Mouse (Mus musculus): ENCODE data around the gene Pus7l.

Pus7l gene

DNA sequence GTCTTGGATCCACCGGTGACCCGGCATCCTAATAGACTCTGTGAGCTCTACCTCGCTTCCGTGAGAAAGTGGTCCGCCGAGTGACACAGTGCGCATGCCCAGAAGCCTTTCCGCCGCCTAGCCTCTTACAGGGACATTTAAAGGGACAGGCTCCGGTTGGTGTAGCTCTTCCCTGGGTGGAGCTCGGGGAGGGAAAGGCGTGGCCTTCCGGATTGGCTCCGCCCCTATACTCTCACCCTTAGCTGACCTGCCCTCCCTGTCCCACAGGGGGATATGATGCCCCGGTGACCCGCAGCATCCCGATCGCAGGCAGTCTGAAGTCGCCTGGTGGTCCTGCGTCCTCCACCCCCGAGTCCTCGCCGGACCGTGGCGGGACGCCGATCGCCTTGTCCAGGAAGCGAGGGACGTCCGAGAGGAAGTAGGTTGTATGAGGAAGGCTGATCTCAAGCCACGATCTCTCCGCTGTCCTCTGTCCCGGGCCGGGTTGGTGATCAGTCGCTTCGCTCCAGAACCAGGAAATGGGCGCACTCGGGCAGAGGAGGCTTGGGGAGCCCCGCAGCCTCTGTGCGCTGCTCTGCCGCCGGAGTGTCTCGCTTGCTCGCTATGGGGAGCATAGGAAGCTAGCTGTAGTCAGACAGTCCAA is at the start of gene Pus7l, which contains the start of gene Irak4:
Gene Pus7l (minus strand): TSS at position 139 of the 643 bp plus-strand sequence.
Gene Irak4 (plus strand): TSS at position 235 of the 643 bp plus-strand sequence.
- DNase-seq (ENCODE audit: low spot score in 2 of 2) = peak; percentile 86 to 87

- no peak for DNase-seq (ENCODE audit: low spot score in 2 of 2)
These were observed 48.0 kb upstream of the Pus7l start for GRCm38 (mm10) chr15:94591356-94591755.

DNA sequence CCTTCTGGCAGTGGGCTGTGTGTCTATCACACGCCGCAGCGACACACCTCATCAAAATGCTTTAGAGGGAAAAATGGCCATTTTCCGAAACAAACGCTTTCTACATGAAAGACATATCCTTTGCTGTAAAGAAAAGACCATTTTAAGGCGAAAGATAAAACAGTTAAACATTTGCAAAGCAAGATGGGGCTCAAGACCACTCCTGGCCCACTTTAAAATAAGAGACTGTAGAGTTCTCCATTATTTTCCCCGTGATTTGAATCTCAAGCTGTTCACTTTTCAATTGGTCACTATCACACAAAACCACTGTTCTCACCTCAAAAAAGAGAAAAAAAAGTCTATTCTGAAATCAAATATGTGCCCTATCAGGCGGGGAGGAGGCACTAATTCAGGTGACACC is 46.7 kb upstream of the Pus7l start:
- DNase-seq (ENCODE audit: low spot score in 2 of 2) = no peak

DNA sequence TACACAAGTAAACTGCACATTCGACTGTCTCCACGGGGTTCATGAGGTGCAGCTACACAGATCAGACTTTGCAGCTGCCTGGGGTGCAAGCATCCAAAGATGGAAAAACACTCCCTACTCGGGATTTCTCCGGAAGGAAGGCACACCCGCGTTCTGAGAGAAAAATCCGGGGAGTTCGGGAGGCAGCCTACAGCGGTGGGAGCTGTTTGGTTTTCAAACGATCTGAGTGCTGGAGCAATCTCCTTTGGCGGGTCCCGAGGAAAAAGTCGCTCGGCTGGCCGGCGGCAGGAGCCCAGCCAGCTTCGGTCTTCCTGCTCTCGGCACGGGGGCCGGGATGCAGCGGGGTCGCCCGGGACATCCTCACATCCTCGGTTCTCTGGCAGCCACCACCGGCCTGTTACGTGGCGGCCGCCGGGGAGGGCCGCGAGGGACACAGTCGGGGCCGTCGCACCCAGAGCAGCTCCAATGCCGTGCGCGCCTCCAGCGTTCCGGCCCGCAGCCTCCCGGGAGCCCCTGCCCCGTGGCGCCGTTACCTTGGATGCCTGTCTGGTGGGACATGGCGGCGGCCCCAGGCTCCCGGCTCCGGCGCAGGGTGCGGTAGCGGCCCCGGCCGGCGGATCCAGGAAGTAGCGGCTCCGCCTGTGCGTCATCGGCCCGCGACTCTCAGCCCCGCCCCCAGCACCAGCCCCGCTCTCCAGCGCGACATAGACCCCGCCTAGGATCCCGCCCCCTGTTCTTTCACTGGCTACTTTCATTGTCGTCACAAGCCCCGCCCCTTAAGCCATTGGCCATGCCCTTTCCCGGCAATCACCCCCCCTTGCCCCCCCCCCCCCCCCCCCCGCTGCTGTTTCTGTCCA is 46.1 kb upstream of the Pus7l start, which contains the start of gene Twf1:
Gene Twf1 (minus strand): TSS at position 671 of the 857 bp plus-strand sequence.
- peak; percentile 96 for DNase-seq (ENCODE audit: low spot score in 2 of 2)

GRCm38 (mm10) chr15:94587826-94588715 is 44.7 kb upstream of the Pus7l start:
- DNase-seq (ENCODE audit: low spot score in 2 of 2) = no peak

DNA sequence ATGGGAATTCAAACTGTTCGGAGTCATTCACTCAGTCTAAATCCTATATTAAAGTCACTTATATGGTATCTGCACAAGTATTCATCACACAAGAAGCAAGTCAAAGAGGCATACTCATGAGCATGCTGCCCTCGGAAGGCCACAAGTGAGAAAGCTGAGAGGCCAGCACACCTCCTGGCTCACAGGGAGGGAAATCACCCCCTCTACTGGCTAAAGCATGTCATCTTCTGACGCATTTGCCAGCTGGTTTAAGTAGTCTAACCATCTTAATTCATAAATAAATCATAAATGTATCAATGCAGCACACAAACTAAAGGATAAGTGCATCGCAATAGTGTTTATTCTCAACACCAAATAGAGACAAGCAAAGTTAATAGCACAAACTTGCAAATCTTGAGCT is 41.4 kb upstream of the Pus7l start:
- no peak for DNase-seq (ENCODE audit: low spot score in 2 of 2)

DNA sequence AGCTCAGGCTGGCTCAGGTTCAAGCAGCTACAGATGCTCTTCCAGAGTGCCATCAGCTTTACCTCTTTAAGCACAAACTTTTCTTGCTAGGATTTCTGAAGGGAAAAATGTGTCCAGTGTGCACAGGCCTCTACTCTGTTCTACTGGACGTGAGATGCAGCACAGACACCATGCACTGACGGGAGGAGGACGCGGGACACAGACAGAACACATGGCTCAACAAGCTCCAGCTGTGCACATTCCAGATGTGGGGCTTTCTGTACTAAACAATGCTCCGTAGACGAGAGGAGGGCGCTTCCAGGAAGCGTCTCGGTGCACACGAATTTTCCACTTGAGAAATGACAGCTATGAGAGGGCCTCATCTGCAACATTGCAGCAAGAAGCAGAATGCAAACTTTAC is 39.8 kb upstream of the Pus7l start:
- DNase-seq (ENCODE audit: low spot score in 2 of 2) = no peak

DNA sequence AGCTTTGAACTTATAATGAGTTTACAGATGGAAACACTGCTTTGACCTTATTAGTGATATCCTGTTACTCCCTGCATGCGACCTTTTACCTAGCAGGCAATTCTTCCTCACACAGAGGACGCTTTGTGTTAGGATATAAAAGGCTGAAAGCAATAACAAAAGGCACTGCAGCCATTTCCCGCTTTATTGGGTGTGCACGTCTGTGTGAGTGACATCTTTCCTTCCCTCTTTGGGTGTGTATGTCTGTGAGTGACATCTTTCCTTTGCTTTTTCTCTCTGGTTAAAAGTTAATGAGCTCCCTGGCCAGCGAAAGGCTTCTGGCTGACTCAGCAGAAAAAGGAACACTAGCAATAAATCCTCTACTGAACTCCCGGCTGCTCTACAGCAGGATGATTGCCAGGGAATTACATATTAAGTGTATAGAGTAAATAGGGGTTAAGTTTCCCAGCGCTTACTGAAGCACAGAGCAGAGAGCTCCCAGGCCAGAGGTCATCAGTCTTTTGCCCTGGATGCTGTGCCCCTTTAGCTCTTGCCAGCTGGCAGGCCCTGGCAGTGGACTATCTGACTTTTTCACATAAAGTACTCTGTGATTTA is 38.8 kb upstream of the Pus7l start:
- no peak for DNase-seq (ENCODE audit: low spot score in 2 of 2)

DNA sequence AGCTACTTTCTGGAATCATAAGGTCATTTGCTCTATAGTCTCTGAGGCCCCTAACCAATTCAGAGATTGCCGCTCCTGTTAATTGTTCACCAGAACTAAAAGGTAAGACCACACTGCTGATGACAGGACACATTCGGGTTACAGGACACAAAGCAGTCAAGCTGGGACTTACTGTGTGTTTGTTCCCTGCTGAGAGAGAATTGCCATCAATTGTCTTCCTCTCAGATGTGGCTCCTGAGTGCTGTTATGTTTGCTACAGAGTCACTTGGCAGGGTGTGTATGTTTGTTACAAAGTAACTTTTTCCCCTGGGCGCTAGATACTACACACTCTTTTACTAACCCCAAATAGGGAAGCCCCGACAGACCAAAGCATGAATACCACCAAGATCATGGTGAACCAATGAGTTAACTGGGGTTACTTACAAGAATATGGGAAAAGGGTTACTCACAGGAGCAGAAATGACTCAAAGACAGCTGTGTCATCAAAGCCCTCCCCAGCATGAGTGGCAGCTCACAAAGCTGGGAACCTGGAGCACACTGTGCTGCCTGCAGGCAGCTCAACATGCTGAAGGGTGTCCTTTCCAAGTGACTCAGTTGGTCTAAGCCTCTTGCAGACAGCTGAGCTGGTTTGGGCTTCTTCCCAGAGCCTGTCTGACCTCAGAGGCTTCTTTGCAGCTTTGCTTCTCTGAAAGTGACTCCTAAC is 31.4 kb upstream of the Pus7l start:
- DNase-seq (ENCODE audit: low spot score in 2 of 2) = no peak

GRCm38 (mm10) chr15:94572746-94573145 is 29.4 kb upstream of the Pus7l start:
- DNase-seq (ENCODE audit: low spot score in 2 of 2) = no peak

DNA sequence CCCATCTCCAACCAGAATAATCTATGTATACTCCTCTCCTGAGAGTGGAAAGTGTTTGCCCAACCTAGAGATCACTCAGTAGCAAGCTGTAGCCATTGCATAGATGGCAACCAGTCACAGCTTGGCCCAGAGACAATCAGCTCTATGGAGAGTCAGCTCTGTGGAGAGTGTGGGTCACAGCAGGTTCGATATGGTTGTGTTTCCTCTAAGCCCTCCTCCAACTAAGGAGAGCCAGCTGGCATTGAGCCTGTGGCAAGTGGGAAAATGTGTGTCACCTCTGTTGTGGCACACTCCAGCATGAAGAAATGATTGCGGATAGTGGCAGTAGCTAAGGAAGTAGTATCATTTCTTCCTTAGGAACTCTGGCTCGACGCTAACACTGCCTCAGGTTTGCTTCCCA is 28.2 kb upstream of the Pus7l start:
- no peak for DNase-seq (ENCODE audit: low spot score in 2 of 2)

- DNase-seq (ENCODE audit: low spot score in 2 of 2) = no peak
These were observed 25.3 kb upstream of the Pus7l start for GRCm38 (mm10) chr15:94568496-94569182.

GRCm38 (mm10) chr15:94565854-94566253 is 22.5 kb upstream of the Pus7l start:
- DNase-seq (ENCODE audit: low spot score in 2 of 2) = no peak

- DNase-seq (ENCODE audit: low spot score in 2 of 2) = no peak
These were observed 21.6 kb upstream of the Pus7l start for GRCm38 (mm10) chr15:94564909-94565308.

- no peak for DNase-seq (ENCODE audit: low spot score in 2 of 2)
These were observed 15.7 kb upstream of the Pus7l start for GRCm38 (mm10) chr15:94558895-94559656.

GRCm38 (mm10) chr15:94557442-94557841 is 14.1 kb upstream of the Pus7l start:
- DNase-seq (ENCODE audit: low spot score in 2 of 2) = peak; percentile 69 to 81

- DNase-seq (ENCODE audit: low spot score in 2 of 2) = no peak
These were observed 10.2 kb upstream of the Pus7l start for GRCm38 (mm10) chr15:94553536-94553935.

DNA sequence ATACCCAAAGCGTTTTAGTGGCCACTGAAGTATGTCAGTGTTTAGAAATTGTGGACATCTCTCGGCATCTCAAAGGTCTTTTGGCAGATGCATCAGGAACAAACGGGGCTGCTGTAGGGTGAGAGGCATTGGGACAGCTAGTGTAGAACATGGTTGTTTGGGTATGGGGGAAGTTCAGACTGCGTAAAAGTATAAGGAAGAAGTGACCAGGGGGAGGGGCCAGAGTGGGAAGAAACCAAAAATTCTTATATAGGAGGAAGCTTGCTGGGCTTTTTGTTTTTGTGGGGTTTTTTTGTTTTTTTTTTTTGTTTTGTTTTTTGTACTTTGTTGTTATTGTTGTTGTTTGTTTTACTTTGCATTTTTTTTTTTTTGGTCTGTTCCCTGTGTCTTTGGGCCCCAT is 1.5 kb upstream of the Pus7l start:
- DNase-seq (ENCODE audit: low spot score in 2 of 2) = no peak

GRCm38 (mm10) chr15:94544052-94544636 is 797 bp upstream of the Pus7l start:
- DNase-seq (ENCODE audit: low spot score in 2 of 2) = no peak
